Mouse (Mus musculus) gastrocnemius, postnatal 36 days (tissue): Measurements from ENCODE around the gene Scgb1b29. TPM values are rescaled to one million over a fixed set of nuclear protein-coding genes. Genes with fewer than 3 reads are reported as not detected.
"Not testable (repeated sequence)": the region's sequence is repeated elsewhere in the genome, so short reads cannot be mapped to it uniquely, and the experiment has no call there.

Source experiments
- DNase-seq, 2 experiments: peaks; one replicate each; pipeline ENCODE4 v3.0.0; 2022
- intact Hi-C: fragments of 180-260 bp; cut with DNase I; formaldehyde crosslinking; loops from one replicate; pipeline ENCODE4 v1.15.1; 2025
- long read RNA-seq, 2 experiments: library from polyadenylated mRNA; stranded (forward); transcript quantifications; one replicate each; pipeline ENCODE4 v2.0.0; 2021
- total RNA-seq, 2 experiments: library from RNA; stranded (reverse); gene quantifications; 2 replicates each; pipeline ENCODE4 v1.2.3; 2021

The Scgb1b29 gene
- total RNA-seq, result not detected
- long read RNA-seq, experiment 1, result 0 reads
- long read RNA-seq, experiment 2, result 0 reads

DNA sequence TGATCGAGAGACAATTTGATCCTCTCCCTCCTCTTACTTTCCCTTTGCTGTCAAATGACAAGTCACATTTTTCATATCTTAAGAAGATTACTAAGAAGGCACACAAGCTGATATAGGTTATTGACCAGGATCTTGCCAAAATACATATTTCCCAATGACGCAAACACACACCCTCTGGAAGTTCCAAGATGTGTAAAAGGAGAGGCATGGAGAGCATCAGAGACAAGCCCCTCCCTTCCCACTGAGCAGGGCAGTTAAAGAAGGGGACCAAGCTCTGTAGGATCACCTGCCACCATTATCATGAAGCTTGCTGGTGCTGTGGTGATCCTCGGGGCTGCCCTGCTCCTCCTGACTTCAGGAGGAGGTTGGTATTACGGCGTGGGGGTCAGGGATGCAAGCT lies at the start of gene Scgb1b29:
Scgb1b29 (plus strand) TSS at position 301 of the 400 bp plus-strand sequence.
- intact Hi-C loops, DNase-seq: not testable (repeated sequence)

DNA sequence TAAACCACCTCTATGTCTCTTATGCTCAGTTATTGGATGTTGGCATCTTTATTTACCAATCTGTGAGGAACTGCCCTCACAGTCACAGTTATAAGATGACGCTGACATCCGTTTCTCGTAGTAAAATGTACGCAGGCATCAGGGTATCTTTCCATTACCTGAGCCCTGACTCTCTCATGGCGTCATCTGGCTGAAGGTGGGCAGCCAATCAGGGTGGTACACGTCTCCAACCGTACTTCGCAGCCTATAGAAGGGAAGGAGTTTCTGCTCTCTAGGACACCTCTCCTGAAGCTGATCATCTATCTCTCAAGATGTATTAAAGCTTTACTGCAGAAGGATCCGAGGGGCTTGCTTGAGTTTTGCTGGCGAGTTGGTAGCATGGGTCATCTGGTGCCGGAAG lies 12.7 kb upstream of the Scgb1b29 start:
- intact Hi-C loops, DNase-seq: not testable (repeated sequence)

Other genes starting within 250 kb of the Scgb1b29 start
- gene Scgb2b11, start 230.4 kb upstream of the Scgb1b29 start, total RNA-seq, result not detected
- gene Scgb1b11, start 218.7 kb upstream of the Scgb1b29 start, total RNA-seq, result not detected
- not detected for gene Scgb2b12, start 114.3 kb upstream of the Scgb1b29 start, total RNA-seq
- not detected for gene Scgb1b12, start 107.4 kb upstream of the Scgb1b29 start, total RNA-seq